Mouse (Mus musculus) liver, embryonic 14.5 days (tissue): ENCODE data around the gene Ccm2l. TPM values are rescaled to one million over a fixed set of nuclear protein-coding genes. Genes with fewer than 3 reads are reported as not detected.

Experiments
- ATAC-seq: fragments of 200-750 bp; cut with Nextera tagmentation; 2 replicates; pipeline ENCODE4 v1.8.0; 2017; ENCODE audit warnings: moderate number of reproducible peaks, mild to moderate bottlenecking, moderate library complexity; ENCODE audit not compliant: insufficient read depth
- DNase-seq, 3 experiments: peaks; one replicate each; pipeline ENCODE4 v3.0.0-alpha.2; 2012 to 2013; ENCODE audit warnings: low read depth in 3 of 3, low spot score in 3 of 3
- H3K27ac ChIP-seq: fragments of 300-500 bp; sonication (generic); 2 replicates; pipeline ENCODE4 v1.5.1; 2014; ENCODE audit warnings: moderate library complexity, mild to moderate bottlenecking, control low read depth, inconsistent platforms
- H3K27me3 ChIP-seq: fragments of 300-500 bp; sonication (generic); 2 replicates; pipeline ENCODE4 v1.6.1; 2014; ENCODE audit warnings: mild to moderate bottlenecking, low read length, moderate library complexity; ENCODE audit not compliant: control insufficient read depth, insufficient read depth
- H3K36me3 ChIP-seq: fragments of 300-500 bp; sonication (generic); replicated peaks from 2 replicates; pipeline ENCODE4 v1.6.1; 2014; ENCODE audit warnings: low read depth; ENCODE audit not compliant: control insufficient read depth, insufficient read depth
- H3K4me1 ChIP-seq, 2 experiments: fragments of 200-500 bp in 1 of 2; fragments of 300-500 bp in 1 of 2; sonication (generic) in 1 of 2; replicated peaks; 2 replicates each; pipeline ENCODE4 v1.6.1; 2012 to 2014; ENCODE audit warnings: antibody characterized with exemption in 1 of 2, inconsistent platforms in 1 of 2, low read length in 1 of 2; ENCODE audit not compliant: control insufficient read depth in 2 of 2, insufficient read depth in 2 of 2
- H3K4me2 ChIP-seq: fragments of 300-500 bp; sonication (generic); 2 replicates; pipeline ENCODE4 v1.6.1; 2014; ENCODE audit warnings: low read depth, mild to moderate bottlenecking, control low read depth, moderate library complexity
- H3K4me3 ChIP-seq, 2 experiments: fragments of 200-500 bp in 1 of 2; fragments of 300-500 bp in 1 of 2; sonication (generic) in 1 of 2; 2 replicates each; pipeline ENCODE4 v1.5.1; 2012 to 2014; ENCODE audit warnings: low read depth in 2 of 2, low read length in 2 of 2, mild to moderate bottlenecking in 2 of 2, control low read depth in 1 of 2, inconsistent platforms in 1 of 2, moderate library complexity in 1 of 2; ENCODE audit not compliant: insufficient read depth in 1 of 2
- H3K9ac ChIP-seq: fragments of 300-500 bp; sonication (generic); replicated peaks from 2 replicates; pipeline ENCODE4 v1.6.1; 2014; ENCODE audit warnings: mild to moderate bottlenecking, control low read depth, moderate library complexity
- H3K9me3 ChIP-seq: fragments of 300-500 bp; sonication (generic); 2 replicates; pipeline ENCODE4 v1.6.1; 2016; ENCODE audit warnings: low read length, mixed read lengths; ENCODE audit not compliant: control insufficient read depth
- CTCF ChIP-seq: IDR thresholded peaks from 2 replicates; pipeline ENCODE4 v1.5.1; 2016; ENCODE audit warnings: antibody characterized with exemption, low read depth, control low read depth
- EP300 ChIP-seq: IDR thresholded peaks from 2 replicates; pipeline ENCODE4 v1.6.1; 2016; ENCODE audit warnings: antibody characterized with exemption, low read depth
- WGBS: fragments of 180-500 bp; shearing (Covaris S2); extraction: QIAGEN DNeasy Blood & Tissue Kit; methylation state at CpG from one replicate; pipeline ENCODE4 v1.1.7; 2014; ENCODE audit not compliant: insufficient replicate concordance; 5-methylcytosine and 5-hydroxymethylcytosine counted together
- polyA plus RNA-seq, 2 experiments: library from polyadenylated mRNA; depleted of rRNA in 1 of 2; stranded (reverse) in 1 of 2; unstranded in 1 of 2; fragments of >200 nt; fragmentation: Nextera tagmentation in 1 of 2; extraction: Ambion mirVana in 1 of 2; gene quantifications; 2 replicates each; pipeline versions ENCODE4 v1.2.1 to v1.2.3; 2012 to 2014

Ccm2l gene
- polyA plus RNA-seq, 2 experiments: 0.81 to 2.2 TPM

DNA sequence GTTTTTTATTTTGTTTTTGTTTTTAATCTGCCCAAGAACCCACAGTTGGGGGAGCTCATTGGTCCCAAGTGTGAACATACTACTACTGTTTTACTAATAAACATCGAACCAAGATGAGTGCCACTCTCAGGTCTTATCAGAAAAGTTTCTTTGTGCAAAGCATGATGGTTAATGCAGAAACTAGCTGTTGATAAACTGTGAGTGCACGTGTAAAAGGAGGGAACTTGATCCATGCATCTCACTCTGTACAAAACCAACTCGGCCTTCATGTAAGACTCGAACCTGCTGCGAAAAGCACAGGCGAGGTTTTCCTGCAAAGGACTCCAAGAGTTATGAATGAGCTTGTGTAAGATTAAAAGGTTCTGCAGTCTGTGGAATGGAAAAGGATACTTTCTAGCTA lies 53.7 kb downstream of the Ccm2l start:
- H3K27me3 ChIP-seq: no peaks in the 10 kb centered on the region
- no peak for ATAC-seq
- WGBS: 62% methylated on average over 6 of the region's 6 CpGs

DNA sequence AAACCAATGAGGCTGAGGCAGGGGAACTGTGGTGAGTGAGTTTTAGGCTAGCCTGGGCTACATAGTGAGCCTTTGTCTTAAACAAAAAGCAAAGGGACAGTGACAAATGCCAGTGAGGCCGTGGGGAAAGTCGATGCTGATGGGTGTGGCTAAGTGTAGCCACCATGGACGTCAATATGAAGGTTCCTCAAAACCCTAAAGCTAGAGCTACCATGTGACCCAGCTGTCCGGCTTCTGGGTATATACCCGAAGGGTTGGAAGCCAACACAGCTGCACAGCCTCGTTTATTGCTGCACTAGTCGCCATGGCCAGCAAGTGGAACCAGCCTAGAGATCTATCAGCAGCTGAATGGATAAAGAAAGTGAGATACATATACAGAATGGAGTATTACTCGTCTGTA lies 54.4 kb downstream of the Ccm2l start:
- Histone ChIP-seq H3K4me1 (no peaks in the 10 kb centered on the region; a peak in 1 of 4 replicates), H3K4me3 (no peak overlapping the region), H3K4me2 (no peak overlapping the region), H3K9ac (no peak overlapping the region), H3K27me3 (no peaks in the 10 kb centered on the region), H3K9me3 (no peaks in the 10 kb centered on the region), H3K27ac (no peak overlapping the region), H3K36me3 (no peaks in the 10 kb centered on the region)
- 24% methylated on average over 8 of the region's 8 CpGs for WGBS
- DNase-seq: no peak
- no peak for TF ChIP-seq EP300
- TF ChIP-seq CTCF: no peak
- no peak for ATAC-seq

More for the DNA sequence above, 53.7 kb downstream of the Ccm2l start:
- no peak for DNase-seq
- TF ChIP-seq EP300 (no peak), CTCF (no peak)
- no peaks in the 10 kb centered on the region; a peak in 1 of 4 replicates for H3K4me1 ChIP-seq
- no peak overlapping the region for H3K9ac ChIP-seq
- no peaks in the 10 kb centered on the region for H3K9me3 ChIP-seq
- no peak overlapping the region for H3K4me3 ChIP-seq
- no peak overlapping the region for H3K4me2 ChIP-seq
- H3K36me3 ChIP-seq: no peaks in the 10 kb centered on the region
- no peak overlapping the region for H3K27ac ChIP-seq

DNA sequence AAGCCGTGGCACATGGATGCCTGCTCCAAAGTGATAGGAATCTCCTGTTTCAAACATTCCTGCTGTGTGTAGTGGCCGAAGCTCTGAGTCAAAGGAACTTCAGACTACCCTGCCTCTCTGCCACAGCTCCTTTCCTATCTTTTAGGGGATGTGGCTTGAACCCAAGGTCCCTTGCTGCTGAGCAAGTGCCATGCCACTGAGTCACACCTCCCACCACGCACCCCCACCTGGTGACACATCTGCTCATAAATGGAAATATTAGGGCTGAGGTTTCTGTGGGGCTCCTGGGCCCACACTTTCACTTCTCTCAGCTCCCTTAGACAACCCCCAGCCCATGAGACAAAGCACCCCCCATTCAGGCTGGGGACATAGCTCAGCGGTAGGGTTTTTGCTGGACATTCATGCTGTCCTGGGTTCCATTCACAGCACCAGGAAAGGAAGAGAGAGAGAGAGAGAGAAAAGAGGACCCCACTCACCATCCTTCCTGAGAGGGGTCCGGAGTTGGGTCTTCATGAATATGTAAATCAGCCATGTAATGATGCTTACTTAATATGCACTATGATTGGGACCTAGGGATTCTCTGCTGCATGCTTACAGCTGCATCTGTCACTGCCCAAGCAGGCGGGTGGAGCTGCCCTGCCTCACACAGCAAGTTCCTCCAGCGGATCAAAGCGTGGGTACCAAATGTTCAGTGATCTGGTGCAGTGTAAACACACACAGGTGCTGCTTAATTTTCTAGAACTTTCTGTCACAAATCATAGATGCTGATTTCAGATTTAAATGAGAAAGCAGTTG lies 56.3 kb downstream of the Ccm2l start:
- ATAC-seq: no peak
- Histone ChIP-seq H3K9me3 (no peaks in the 10 kb centered on the region), H3K36me3 (no peaks in the 10 kb centered on the region), H3K4me1 (no peaks in the 10 kb centered on the region), H3K4me3 (no peak overlapping the region), H3K4me2 (no peak overlapping the region), H3K27ac (no peak overlapping the region), H3K27me3 (no peaks in the 10 kb centered on the region), H3K9ac (no peak overlapping the region)
- TF ChIP-seq EP300: no peak
- TF ChIP-seq CTCF: no peak
- DNase-seq: no peak
- 58% methylated on average over 8 of the region's 8 CpGs for WGBS

DNA sequence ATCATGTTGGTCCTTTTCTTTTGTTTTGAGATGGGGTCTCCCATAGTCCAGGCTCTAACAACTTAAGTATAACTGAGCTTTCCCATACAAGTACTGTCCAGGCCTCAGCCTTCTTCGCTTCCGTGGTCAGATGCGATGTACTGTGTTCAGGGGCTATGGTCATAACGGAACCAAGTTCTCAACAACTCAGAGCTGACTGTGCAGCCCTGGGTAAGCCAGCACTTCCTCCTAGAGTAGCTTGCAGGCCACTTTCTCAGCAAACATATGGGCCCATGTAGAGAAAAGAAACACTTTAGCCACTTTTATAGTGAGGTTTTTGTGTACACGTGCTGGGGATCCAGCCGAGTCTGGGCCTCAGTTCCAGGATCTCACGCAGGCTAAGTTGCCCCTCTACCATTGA lies 56.9 kb downstream of the Ccm2l start:
- Histone ChIP-seq H3K9ac (no peak overlapping the region), H3K27ac (no peak overlapping the region), H3K4me2 (no peak overlapping the region), H3K36me3 (no peaks in the 10 kb centered on the region), H3K9me3 (no peaks in the 10 kb centered on the region), H3K4me1 (no peaks in the 10 kb centered on the region), H3K27me3 (no peaks in the 10 kb centered on the region), H3K4me3 (no peak overlapping the region)
- TF ChIP-seq EP300: no peak
- no peak for TF ChIP-seq CTCF
- WGBS: 60% methylated on average over 7 of the region's 7 CpGs
- no peak for ATAC-seq
- no peak for DNase-seq

DNA sequence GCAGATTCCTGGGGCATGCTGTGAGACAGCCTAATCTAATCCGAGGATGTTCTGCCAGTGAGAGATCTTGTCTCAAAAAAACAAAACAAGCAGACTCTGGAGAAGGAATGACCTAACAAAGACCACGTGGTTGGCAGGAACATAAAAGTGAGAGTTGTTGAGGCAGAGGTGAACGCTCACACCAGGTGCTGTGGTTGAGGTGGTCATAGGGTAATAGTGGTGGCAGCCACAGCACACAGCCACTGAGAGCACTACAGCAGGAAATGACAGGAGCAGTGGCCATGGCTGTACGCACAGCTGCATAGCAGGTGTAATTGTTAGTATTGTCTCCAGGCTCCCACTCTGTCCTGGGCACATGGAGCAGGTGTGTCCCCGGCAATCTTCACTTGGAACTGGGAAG lies 60.1 kb downstream of the Ccm2l start:
- Histone ChIP-seq H3K4me1 (no peaks in the 10 kb centered on the region), H3K27me3 (no peaks in the 10 kb centered on the region), H3K36me3 (no peaks in the 10 kb centered on the region), H3K4me3 (no peak overlapping the region), H3K27ac (no peak overlapping the region), H3K4me2 (no peak overlapping the region), H3K9ac (no peak overlapping the region), H3K9me3 (no peaks in the 10 kb centered on the region)
- ATAC-seq (no peak), DNase-seq (no peak)
- TF ChIP-seq EP300: no peak
- TF ChIP-seq CTCF: no peak
- WGBS: 47% methylated on average over 5 of the region's 5 CpGs
